Mouse (Mus musculus) forebrain, embryonic 12.5 days (tissue): ENCODE results near the gene Hsh2d. TPM values are rescaled to one million over a fixed set of nuclear protein-coding genes. Genes with fewer than 3 reads are reported as not detected.

Experiments
- ATAC-seq: fragments of 200-750 bp; cut with Nextera tagmentation; 2 replicates; pipeline ENCODE4 v1.8.0; 2017; ENCODE audit warnings: moderate TSS enrichment; ENCODE audit not compliant: low FRiP score
- H3K27ac ChIP-seq: fragments of 300-500 bp; sonication (generic); 2 replicates; pipeline ENCODE4 v1.5.1; 2016; ENCODE audit warnings: mild to moderate bottlenecking
- H3K27me3 ChIP-seq: fragments of 300-500 bp; sonication (generic); 2 replicates; pipeline ENCODE4 v1.6.1; 2016; ENCODE audit warnings: mild to moderate bottlenecking
- H3K36me3 ChIP-seq: fragments of 300-500 bp; sonication (generic); replicated peaks from 2 replicates; pipeline ENCODE4 v1.6.1; 2016; ENCODE audit warnings: mild to moderate bottlenecking
- H3K4me1 ChIP-seq: fragments of 300-500 bp; sonication (generic); 2 replicates; pipeline ENCODE4 v1.6.1; 2016
- H3K4me2 ChIP-seq: fragments of 300-500 bp; sonication (generic); 2 replicates; pipeline ENCODE4 v1.6.1; 2016; ENCODE audit warnings: mild to moderate bottlenecking, moderate library complexity
- H3K4me3 ChIP-seq: fragments of 300-500 bp; sonication (generic); replicated peaks from 2 replicates; pipeline ENCODE4 v1.5.1; 2016; ENCODE audit warnings: mild to moderate bottlenecking
- H3K9ac ChIP-seq: fragments of 300-500 bp; sonication (generic); 2 replicates; pipeline ENCODE4 v1.6.1; 2016; ENCODE audit warnings: mild to moderate bottlenecking
- H3K9me3 ChIP-seq: fragments of 300-500 bp; sonication (generic); 2 replicates; pipeline ENCODE4 v1.6.1; 2016
- WGBS: fragments of 180-500 bp; shearing (Covaris S2); methylation state at CpG from one replicate; pipeline ENCODE4 v1.1.7; 2016; 5-methylcytosine and 5-hydroxymethylcytosine counted together
- polyA plus RNA-seq: library from polyadenylated mRNA; unstranded; fragments of >200 nt; fragmentation: Nextera tagmentation; extraction: Ambion mirVana; gene quantifications from 2 replicates; pipeline ENCODE4 v1.2.1, GENCODE M21; 2016

Gene Hsh2d
- polyA plus RNA-seq, 1 experiment from 2014 or later, result not detected

GRCm38 (mm10) chr8:72160007-72160406, 29.4 kb upstream of the Hsh2d start:
- Histone ChIP-seq H3K9ac (no peak overlapping the region), H3K4me2 (peak overlapping the region; percentile 55), H3K27ac (no peak overlapping the region), H3K4me3 (peak overlapping the region; percentile 90; the same call in 1 of the 2 replicates), H3K9me3 (no peaks in the 10 kb centered on the region), H3K36me3 (0 out of 2 replicates have a peak, but pooled peaks cover 8% of the 10 kb centered on the region), H3K4me1 (peaks cover 17% of the 10 kb centered on the region), H3K27me3 (no peaks in the 10 kb centered on the region)
- 85% methylated on average over 3 of the region's 3 CpGs for WGBS
- ATAC-seq, result no peak

DNA sequence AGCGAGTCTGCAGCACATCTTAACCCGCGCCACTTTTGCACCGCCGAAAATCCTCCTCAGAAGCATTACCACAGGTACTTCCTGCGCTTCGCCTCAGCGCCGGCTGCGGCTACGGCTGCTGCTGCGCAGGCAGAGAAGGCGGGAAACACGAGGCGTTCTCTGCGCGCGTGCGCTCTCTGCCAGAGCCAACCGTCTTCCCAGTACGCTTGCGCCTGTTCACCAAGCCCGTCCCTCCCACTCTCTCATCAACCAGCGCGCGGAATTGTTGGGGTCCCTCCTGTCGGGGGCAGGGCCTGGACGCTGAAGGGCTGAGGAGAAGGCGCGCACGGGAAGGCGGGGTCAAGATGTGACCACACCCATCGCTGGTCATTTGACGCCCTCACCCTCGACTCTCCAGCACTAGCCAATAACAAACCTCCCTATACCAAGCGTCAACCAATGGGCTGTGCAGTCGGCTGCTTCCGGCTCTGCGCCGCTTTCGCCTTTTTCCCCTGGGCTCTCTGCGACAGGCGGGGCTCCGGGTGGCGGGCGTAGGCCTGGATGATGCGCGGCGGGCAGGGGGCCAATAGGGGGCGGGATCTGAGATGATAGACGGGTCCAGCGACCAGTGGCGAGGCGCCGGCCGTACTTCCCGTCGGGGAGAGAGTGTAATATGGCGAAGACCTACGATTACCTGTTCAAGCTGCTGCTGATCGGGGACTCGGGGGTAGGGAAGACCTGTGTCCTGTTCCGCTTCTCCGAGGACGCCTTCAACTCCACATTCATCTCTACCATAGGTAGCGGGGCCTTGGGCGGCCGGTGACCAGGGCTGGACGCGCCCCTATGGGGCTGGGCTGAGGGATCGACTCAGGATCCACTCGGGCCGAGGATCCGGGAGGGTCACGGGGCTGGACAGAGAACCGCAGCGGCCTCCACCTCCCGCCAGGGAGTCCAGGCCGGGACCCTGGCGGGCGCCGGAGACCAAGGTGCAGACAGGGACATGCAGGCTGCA, 28.4 kb upstream of the Hsh2d start, which contains the start of gene Rab8a:
Gene Rab8a (plus strand): TSS at position 494 of the 991 bp plus-strand sequence.
- Histone ChIP-seq H3K27me3 (no peaks in the 10 kb centered on the region), H3K4me2 (peak within 1 kb of the TSS; percentile 86), H3K4me1 (peaks cover 17% of the 10 kb centered on the region), H3K9me3 (no peaks in the 10 kb centered on the region), H3K36me3 (0 out of 2 replicates have a peak, but pooled peaks cover 8% of the 10 kb centered on the region), H3K27ac (peak within 1 kb of the TSS; percentile 84), H3K9ac (peak within 1 kb of the TSS; percentile 90), H3K4me3 (peak within 1 kb of the TSS; percentile 90)
- peak; percentile 99 for ATAC-seq
- under 1% methylated on average over 82 of the region's 82 CpGs for WGBS

DNA sequence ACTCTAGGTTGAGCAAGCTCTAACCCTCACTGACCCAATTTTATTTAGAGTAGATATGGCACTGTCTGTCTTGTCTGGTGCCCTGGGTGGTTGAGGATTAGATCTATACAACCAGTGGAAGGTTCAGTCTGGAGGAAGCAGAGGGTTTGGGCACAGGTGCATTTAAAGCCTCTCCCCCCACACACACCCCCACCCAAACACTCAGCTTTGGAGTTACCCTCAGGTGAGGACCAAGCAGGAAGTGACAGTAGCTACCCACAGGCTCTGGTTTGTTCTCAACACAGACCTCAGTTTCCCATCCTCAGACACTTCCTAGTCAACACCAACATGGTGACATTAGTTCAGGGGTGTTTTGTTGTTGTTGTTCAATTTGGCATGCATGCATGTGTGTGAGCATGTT, 26.6 kb upstream of the Hsh2d start:
- H3K4me1 ChIP-seq, result peaks cover 17% of the 10 kb centered on the region
- H3K36me3 ChIP-seq, result peaks cover 17% of the 10 kb centered on the region; the same call in 1 of the 2 replicates
- no peak overlapping the region for H3K4me3 ChIP-seq
- H3K4me2 ChIP-seq, result peak overlapping the region; percentile 86
- no peaks in the 10 kb centered on the region for H3K27me3 ChIP-seq
- H3K27ac ChIP-seq, result no peak overlapping the region
- no peak for ATAC-seq
- H3K9ac ChIP-seq, result no peak overlapping the region
- H3K9me3 ChIP-seq, result no peaks in the 10 kb centered on the region

GRCm38 (mm10) chr8:72169098-72169668, 20.3 kb upstream of the Hsh2d start:
- Histone ChIP-seq H3K27ac (no peak overlapping the region), H3K9me3 (no peaks in the 10 kb centered on the region), H3K36me3 (peaks cover 79% of the 10 kb centered on the region), H3K4me2 (no peak overlapping the region), H3K9ac (no peak overlapping the region), H3K4me1 (no peaks in the 10 kb centered on the region), H3K4me3 (no peak overlapping the region), H3K27me3 (no peaks in the 10 kb centered on the region)
- ATAC-seq, result no peak
- WGBS, result 93% methylated on average over 3 of the region's 3 CpGs

- Histone ChIP-seq H3K4me3 (no peak overlapping the region), H3K9me3 (no peaks in the 10 kb centered on the region), H3K27ac (no peak overlapping the region), H3K9ac (no peak overlapping the region), H3K36me3 (peaks cover 79% of the 10 kb centered on the region), H3K4me1 (no peaks in the 10 kb centered on the region), H3K27me3 (no peaks in the 10 kb centered on the region), H3K4me2 (no peak overlapping the region)
- ATAC-seq, result no peak
- 85% methylated on average over 3 of the region's 3 CpGs for WGBS
Observed at GRCm38 (mm10) chr8:72169681-72170249, 19.7 kb upstream of the Hsh2d start.

- Histone ChIP-seq H3K27ac (0 out of 2 replicates have a peak overlapping the region, but pooled peaks have one; percentile 11), H3K36me3 (peaks cover 96% of the 10 kb centered on the region), H3K4me2 (no peak overlapping the region), H3K4me1 (no peaks in the 10 kb centered on the region), H3K9me3 (no peaks in the 10 kb centered on the region), H3K4me3 (no peak overlapping the region), H3K27me3 (no peaks in the 10 kb centered on the region), H3K9ac (no peak overlapping the region)
- WGBS, result 60% methylated on average over 5 of the region's 5 CpGs
- ATAC-seq, result peak; percentile 70
Observed at GRCm38 (mm10) chr8:72177346-72177925, 12.0 kb upstream of the Hsh2d start.

DNA sequence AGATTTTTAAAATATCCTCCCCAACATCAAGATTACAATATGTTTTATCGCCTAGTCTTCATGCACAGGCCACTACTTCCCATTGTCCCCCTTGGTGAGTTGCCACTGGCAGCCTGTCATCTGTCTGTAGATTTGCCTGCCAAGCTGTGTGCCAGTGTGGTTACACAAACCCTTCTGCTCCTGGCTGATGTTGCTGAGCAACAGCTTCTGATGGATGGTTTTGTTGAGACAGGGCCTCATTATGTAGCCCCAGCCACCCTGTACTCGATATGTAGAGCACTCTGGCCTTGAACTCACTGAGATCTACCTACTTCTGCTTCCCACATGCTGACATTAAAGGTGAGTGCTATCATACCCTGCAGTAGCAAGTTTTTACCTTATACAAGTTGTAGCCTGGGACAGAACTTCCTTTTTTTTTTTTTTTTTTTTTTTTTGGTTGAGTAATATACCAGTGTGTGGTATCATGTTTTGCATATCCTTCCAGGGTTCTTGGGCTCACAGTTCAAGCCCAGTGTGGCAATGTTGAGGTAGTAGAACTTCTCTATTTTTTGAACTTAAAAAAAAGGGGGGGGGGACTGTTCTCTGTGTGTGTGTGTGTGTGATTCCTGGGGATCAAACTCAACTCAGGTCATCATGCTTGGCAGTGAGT, 5.8 kb upstream of the Hsh2d start:
- Histone ChIP-seq H3K27ac (no peak overlapping the region), H3K4me1 (no peaks in the 10 kb centered on the region), H3K9me3 (no peaks in the 10 kb centered on the region), H3K4me3 (no peak overlapping the region), H3K4me2 (no peak overlapping the region), H3K36me3 (peaks cover 35% of the 10 kb centered on the region), H3K9ac (no peak overlapping the region), H3K27me3 (no peaks in the 10 kb centered on the region)
- 88% methylated on average over 2 of the region's 2 CpGs for WGBS
- no peak for ATAC-seq

GRCm38 (mm10) chr8:72187793-72188331, 1.6 kb upstream of the Hsh2d start:
- H3K9ac ChIP-seq, result no peak overlapping the region
- no peak overlapping the region for H3K4me2 ChIP-seq
- no peaks in the 10 kb centered on the region for H3K27me3 ChIP-seq
- WGBS, result 81% methylated on average over 2 of the region's 2 CpGs
- H3K27ac ChIP-seq, result no peak overlapping the region
- ATAC-seq, result no peak
- no peaks in the 10 kb centered on the region for H3K36me3 ChIP-seq
- no peaks in the 10 kb centered on the region for H3K4me1 ChIP-seq
- no peaks in the 10 kb centered on the region for H3K9me3 ChIP-seq
- H3K4me3 ChIP-seq, result no peak overlapping the region

DNA sequence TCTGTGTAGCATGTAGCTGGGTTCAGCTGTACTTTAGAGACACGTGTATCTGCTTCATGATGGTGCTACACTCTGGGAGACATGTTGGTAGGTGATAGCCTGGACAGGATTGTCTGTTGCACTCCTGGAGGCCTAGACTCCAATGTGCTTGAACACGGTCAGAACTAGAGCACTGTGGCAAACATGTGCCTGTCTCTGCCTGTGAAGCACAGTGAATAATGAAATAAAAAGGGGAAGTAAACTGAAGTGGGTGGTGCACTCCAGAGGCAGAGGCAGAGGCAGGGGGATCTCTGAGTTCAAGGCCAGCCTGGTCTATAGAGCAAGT, 739 bp downstream of the Hsh2d start:
- no peaks in the 10 kb centered on the region for H3K4me1 ChIP-seq
- no peak overlapping the region for H3K27ac ChIP-seq
- no peaks in the 10 kb centered on the region for H3K27me3 ChIP-seq
- 82% methylated on average over 2 of the region's 2 CpGs for WGBS
- H3K9ac ChIP-seq, result no peak overlapping the region
- no peak overlapping the region for H3K4me3 ChIP-seq
- H3K9me3 ChIP-seq, result no peaks in the 10 kb centered on the region
- no peak overlapping the region for H3K4me2 ChIP-seq
- ATAC-seq, result no peak
- no peaks in the 10 kb centered on the region for H3K36me3 ChIP-seq

DNA sequence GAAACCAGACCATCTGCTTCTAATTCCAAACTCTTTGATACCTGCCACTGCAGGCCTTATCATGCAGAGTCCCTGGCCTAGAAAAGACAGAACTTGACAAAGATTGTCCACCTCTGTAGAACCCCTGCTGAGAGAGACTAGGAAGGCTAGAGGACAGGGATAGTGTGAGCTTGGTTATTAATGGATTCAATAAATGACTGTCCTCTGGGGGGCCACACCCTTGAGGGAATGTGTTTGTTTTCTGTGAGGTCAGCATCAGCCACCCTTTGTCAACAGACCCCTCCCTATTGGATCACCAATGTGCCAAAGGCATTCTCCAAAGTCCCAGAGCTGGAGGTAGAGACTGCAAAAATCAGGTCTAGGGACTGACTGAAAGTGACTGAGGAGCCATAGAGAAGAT, 2.6 kb downstream of the Hsh2d start:
- Histone ChIP-seq H3K4me2 (no peak overlapping the region), H3K36me3 (no peaks in the 10 kb centered on the region), H3K4me3 (no peak overlapping the region), H3K4me1 (no peaks in the 10 kb centered on the region), H3K9ac (no peak overlapping the region), H3K9me3 (no peaks in the 10 kb centered on the region), H3K27ac (no peak overlapping the region), H3K27me3 (no peaks in the 10 kb centered on the region)
- ATAC-seq, result no peak

GRCm38 (mm10) chr8:72197997-72198396, 8.6 kb downstream of the Hsh2d start:
- WGBS, result 63% methylated on average over 8 of the region's 8 CpGs
- Histone ChIP-seq H3K36me3 (no peaks in the 10 kb centered on the region), H3K4me2 (no peak overlapping the region), H3K4me3 (no peak overlapping the region), H3K27ac (no peak overlapping the region), H3K27me3 (no peaks in the 10 kb centered on the region), H3K9me3 (peaks cover 12% of the 10 kb centered on the region), H3K9ac (no peak overlapping the region), H3K4me1 (no peaks in the 10 kb centered on the region)
- ATAC-seq, result no peak

- WGBS, result 72% methylated on average over 1 of the region's 1 CpGs
Observed at GRCm38 (mm10) chr8:72208582-72208981, 19.1 kb downstream of the Hsh2d start.

More at GRCm38 (mm10) chr8:72208582-72208981, 19.1 kb downstream of the Hsh2d start:
- peaks cover 4% of the 10 kb centered on the region; the same call in 1 of the 2 replicates for H3K27me3 ChIP-seq
- no peaks in the 10 kb centered on the region for H3K4me1 ChIP-seq
- H3K4me3 ChIP-seq, result no peak overlapping the region
- no peak for ATAC-seq
- peaks cover 9% of the 10 kb centered on the region for H3K9me3 ChIP-seq
- no peak overlapping the region for H3K27ac ChIP-seq
- H3K36me3 ChIP-seq, result no peaks in the 10 kb centered on the region
- no peak overlapping the region for H3K4me2 ChIP-seq
- H3K9ac ChIP-seq, result no peak overlapping the region
